Mouse (Mus musculus): ENCODE results near the gene Hes2. TPM values are rescaled to one million over a fixed set of nuclear protein-coding genes. Genes with fewer than 3 reads are reported as not detected.
A peak's percentile ranks its signal among the peaks of the same experiment; 100 is the strongest.

Hes2 gene
- polyA plus RNA-seq, 1 experiment from 2014 or later = not detected

GRCm38 (mm10) chr4:152192569-152192968, 33.9 kb downstream of the Hes2 start:
- no peak overlapping the region for H3K4me3 ChIP-seq
- H3K36me3 ChIP-seq (ENCODE audit: poor library complexity, severe bottlenecking) = no peaks in the 10 kb centered on the region
- H3K9me3 ChIP-seq (replicated peaks) = no peaks in the 10 kb centered on the region
- H3K4me2 ChIP-seq = no peak overlapping the region
- no peak for ATAC-seq
- H3K27me3 ChIP-seq = peaks cover 3% of the 10 kb centered on the region; the same call in 1 of the 2 replicates
- 0 out of 2 replicates have a peak overlapping the region, but pooled peaks have one; percentile 26 for H3K9ac ChIP-seq
- H3K4me1 ChIP-seq = peaks cover 33% of the 10 kb centered on the region
- WGBS = 13% methylated on average over 4 of the region's 4 CpGs
- no peak overlapping the region for H3K27ac ChIP-seq

GRCm38 (mm10) chr4:152194476-152195175, 36.0 kb downstream of the Hes2 start:
- Histone ChIP-seq H3K27me3 (no peaks in the 10 kb centered on the region; the same call in 1 of the 2 replicates), H3K4me2 (no peak overlapping the region), H3K9ac (no peak overlapping the region), H3K27ac (no peak overlapping the region), H3K9me3 (replicated peaks) (no peaks in the 10 kb centered on the region), H3K36me3 (ENCODE audit: poor library complexity, severe bottlenecking) (no peaks in the 10 kb centered on the region), H3K4me3 (no peak overlapping the region), H3K4me1 (peaks cover 31% of the 10 kb centered on the region)
- ATAC-seq = no peak
- 83% methylated on average over 3 of the region's 3 CpGs for WGBS

GRCm38 (mm10) chr4:152196276-152196675, 37.6 kb downstream of the Hes2 start:
- Histone ChIP-seq H3K27ac (no peak overlapping the region), H3K9ac (no peak overlapping the region), H3K27me3 (no peaks in the 10 kb centered on the region), H3K36me3 (ENCODE audit: poor library complexity, severe bottlenecking) (no peaks in the 10 kb centered on the region), H3K4me3 (no peak overlapping the region), H3K9me3 (replicated peaks) (no peaks in the 10 kb centered on the region), H3K4me2 (no peak overlapping the region), H3K4me1 (peaks cover 17% of the 10 kb centered on the region)
- no peak for ATAC-seq
- 96% methylated on average over 9 of the region's 9 CpGs for WGBS

GRCm38 (mm10) chr4:152197545-152197944, 38.9 kb downstream of the Hes2 start:
- Histone ChIP-seq H3K4me2 (no peak overlapping the region), H3K4me1 (peaks cover 16% of the 10 kb centered on the region), H3K9me3 (replicated peaks) (no peaks in the 10 kb centered on the region), H3K27me3 (no peaks in the 10 kb centered on the region), H3K4me3 (no peak overlapping the region), H3K9ac (no peak overlapping the region), H3K27ac (no peak overlapping the region), H3K36me3 (ENCODE audit: poor library complexity, severe bottlenecking) (no peaks in the 10 kb centered on the region)
- no peak for ATAC-seq
- 86% methylated on average over 5 of the region's 5 CpGs for WGBS

GRCm38 (mm10) chr4:152199617-152200016, 41.0 kb downstream of the Hes2 start:
- peaks cover 12% of the 10 kb centered on the region; the same call in 1 of the 2 replicates for H3K4me1 ChIP-seq
- H3K4me3 ChIP-seq = no peak overlapping the region
- no peaks in the 10 kb centered on the region for H3K9me3 ChIP-seq (replicated peaks)
- ATAC-seq = no peak
- H3K36me3 ChIP-seq (ENCODE audit: poor library complexity, severe bottlenecking) = no peaks in the 10 kb centered on the region
- H3K4me2 ChIP-seq = no peak overlapping the region
- WGBS = 88% methylated on average over 1 of the region's 1 CpGs
- no peak overlapping the region for H3K9ac ChIP-seq
- no peak overlapping the region for H3K27ac ChIP-seq
- no peaks in the 10 kb centered on the region for H3K27me3 ChIP-seq

- H3K4me2 ChIP-seq = no peak overlapping the region
- no peak overlapping the region for H3K27ac ChIP-seq
- WGBS = 84% methylated on average over 6 of the region's 6 CpGs
- H3K36me3 ChIP-seq (ENCODE audit: poor library complexity, severe bottlenecking) = no peaks in the 10 kb centered on the region
- no peak overlapping the region for H3K9ac ChIP-seq
- H3K4me3 ChIP-seq = no peak overlapping the region
- H3K27me3 ChIP-seq = no peaks in the 10 kb centered on the region
- peaks cover 12% of the 10 kb centered on the region; the same call in 1 of the 2 replicates for H3K4me1 ChIP-seq
- H3K9me3 ChIP-seq (replicated peaks) = no peaks in the 10 kb centered on the region
- ATAC-seq = no peak
Observed at GRCm38 (mm10) chr4:152201492-152201891, 42.8 kb downstream of the Hes2 start.

- WGBS = 78% methylated on average over 1 of the region's 1 CpGs
- Histone ChIP-seq H3K9ac (no peak overlapping the region), H3K36me3 (ENCODE audit: poor library complexity, severe bottlenecking) (0 out of 2 replicates have a peak, but pooled peaks cover 3% of the 10 kb centered on the region), H3K4me1 (peaks cover 12% of the 10 kb centered on the region; the same call in 1 of the 2 replicates), H3K27ac (no peak overlapping the region), H3K27me3 (no peaks in the 10 kb centered on the region), H3K4me2 (no peak overlapping the region), H3K4me3 (no peak overlapping the region), H3K9me3 (replicated peaks) (no peaks in the 10 kb centered on the region)
- no peak for ATAC-seq
Observed at GRCm38 (mm10) chr4:152202418-152202817, 43.8 kb downstream of the Hes2 start.

GRCm38 (mm10) chr4:152202905-152203304, 44.2 kb downstream of the Hes2 start:
- Histone ChIP-seq H3K4me1 (peaks cover 12% of the 10 kb centered on the region; the same call in 1 of the 2 replicates), H3K27me3 (no peaks in the 10 kb centered on the region), H3K4me3 (no peak overlapping the region), H3K36me3 (ENCODE audit: poor library complexity, severe bottlenecking) (0 out of 2 replicates have a peak, but pooled peaks cover 3% of the 10 kb centered on the region), H3K4me2 (no peak overlapping the region), H3K27ac (no peak overlapping the region), H3K9me3 (replicated peaks) (no peaks in the 10 kb centered on the region), H3K9ac (no peak overlapping the region)
- 90% methylated on average over 3 of the region's 3 CpGs for WGBS
- ATAC-seq = no peak

- Histone ChIP-seq H3K36me3 (ENCODE audit: poor library complexity, severe bottlenecking) (0 out of 2 replicates have a peak, but pooled peaks cover 3% of the 10 kb centered on the region), H3K27me3 (no peaks in the 10 kb centered on the region), H3K4me1 (peaks cover 12% of the 10 kb centered on the region; the same call in 1 of the 2 replicates), H3K9ac (no peak overlapping the region), H3K4me3 (no peak overlapping the region), H3K27ac (no peak overlapping the region), H3K4me2 (no peak overlapping the region), H3K9me3 (replicated peaks) (no peaks in the 10 kb centered on the region)
- ATAC-seq = no peak
- WGBS = 94% methylated on average over 6 of the region's 6 CpGs
Observed at GRCm38 (mm10) chr4:152204663-152205062, 46.0 kb downstream of the Hes2 start.

- no peaks in the 10 kb centered on the region for H3K27me3 ChIP-seq
- H3K27ac ChIP-seq = no peak overlapping the region
- H3K4me1 ChIP-seq = peaks cover 12% of the 10 kb centered on the region; the same call in 1 of the 2 replicates
- H3K9ac ChIP-seq = no peak overlapping the region
- H3K9me3 ChIP-seq (replicated peaks) = no peaks in the 10 kb centered on the region
- H3K4me2 ChIP-seq = no peak overlapping the region
- 0 out of 2 replicates have a peak, but pooled peaks cover 3% of the 10 kb centered on the region for H3K36me3 ChIP-seq (ENCODE audit: poor library complexity, severe bottlenecking)
- ATAC-seq = no peak
- no peak overlapping the region for H3K4me3 ChIP-seq
- 60% methylated on average over 6 of the region's 6 CpGs for WGBS
Observed at GRCm38 (mm10) chr4:152206199-152206598, 47.5 kb downstream of the Hes2 start.

GRCm38 (mm10) chr4:152209623-152210022, 51.0 kb downstream of the Hes2 start:
- no peak overlapping the region for H3K4me2 ChIP-seq
- 0 out of 2 replicates have a peak, but pooled peaks cover 3% of the 10 kb centered on the region for H3K36me3 ChIP-seq (ENCODE audit: poor library complexity, severe bottlenecking)
- no peak overlapping the region for H3K9ac ChIP-seq
- H3K4me3 ChIP-seq = no peak overlapping the region
- H3K9me3 ChIP-seq (replicated peaks) = no peaks in the 10 kb centered on the region
- WGBS = 80% methylated on average over 4 of the region's 4 CpGs
- no peaks in the 10 kb centered on the region for H3K27me3 ChIP-seq
- H3K27ac ChIP-seq = no peak overlapping the region
- peaks cover 4% of the 10 kb centered on the region; the same call in 1 of the 2 replicates for H3K4me1 ChIP-seq
- ATAC-seq = no peak

Data from forebrain, embryonic 13.5 days (tissue).